Mouse (Mus musculus): Measurements from ENCODE around the gene Zbtb22.

DNA sequence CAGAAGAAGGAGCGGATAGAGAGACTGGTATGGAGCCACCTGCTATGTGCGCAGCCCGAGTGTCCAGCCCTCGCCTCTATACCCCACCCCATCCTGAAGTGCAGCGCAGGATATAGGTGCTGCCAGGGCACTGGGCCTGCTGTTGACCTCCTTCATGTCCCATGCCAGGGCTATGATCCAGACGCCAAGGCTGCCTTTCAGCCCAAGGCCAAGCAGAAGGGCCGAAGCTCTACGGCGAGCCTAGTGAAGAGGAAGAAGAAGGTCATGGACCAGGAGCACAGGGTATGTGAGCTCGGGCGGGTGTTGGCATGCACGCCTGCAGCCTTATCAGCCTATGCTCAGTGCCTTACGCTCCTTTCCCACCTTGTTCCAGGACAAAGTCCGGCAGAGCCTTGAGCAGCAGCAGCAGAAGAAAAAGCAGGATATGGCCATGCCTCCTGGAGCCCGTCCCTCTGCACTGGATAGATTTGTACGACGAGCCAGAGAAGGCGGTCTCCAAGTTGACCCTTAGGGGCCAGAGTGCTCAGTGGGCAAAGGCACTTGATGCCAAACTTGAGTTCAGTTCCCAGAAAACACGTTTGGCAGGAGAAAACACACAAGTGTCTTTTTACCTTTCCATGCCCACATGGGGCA, 33.3 kb downstream of the Zbtb22 start:
- TF ChIP-seq POLR2A (IDR thresholded peaks at IDR 0.05; ENCODE audit: borderline replicate concordance, extremely low read depth, low read depth, low read length) (no peak), CTCF (IDR thresholded peaks at IDR 0.05; ENCODE audit: insufficient read depth, low read length) (no peak)
